Mouse (Mus musculus) stomach, postnatal 0 days (tissue): ENCODE data around the gene Auts2.

Source experiments
- CTCF ChIP-seq: IDR thresholded peaks from 2 replicates; pipeline ENCODE4 v1.5.1; 2016; ENCODE audit warnings: antibody characterized with exemption, low read depth, mild to moderate bottlenecking, moderate library complexity
- EP300 ChIP-seq: optimal IDR thresholded peaks from 2 replicates; pipeline ENCODE3; 2016; ENCODE audit warnings: antibody characterized with exemption

GRCm38 (mm10) chr5:132112666-132113065 is 430.5 kb downstream of the Auts2 start:
- TF ChIP-seq CTCF (no peak), EP300 (no peak)
